Mouse (Mus musculus) lung, postnatal 0 days (tissue): ENCODE results near the gene Slc30a4. TPM values are rescaled to one million over a fixed set of nuclear protein-coding genes. Genes with fewer than 3 reads are reported as not detected.

Source experiments
- ATAC-seq: fragments of 200-750 bp; cut with Nextera tagmentation; 2 replicates; pipeline ENCODE4 v1.8.0; 2017; ENCODE audit warnings: moderate library complexity
- DNase-seq: peaks from one replicate; pipeline ENCODE4 v3.0.0-alpha.2; 2016; ENCODE audit warnings: low spot score
- H3K27ac ChIP-seq: fragments of 300-500 bp; sonication (generic); 2 replicates; pipeline ENCODE4 v1.5.1; 2014; ENCODE audit warnings: antibody characterized with exemption, mild to moderate bottlenecking, low read length, mixed read lengths
- H3K27me3 ChIP-seq: fragments of 300-500 bp; sonication (generic); replicated peaks from 2 replicates; pipeline ENCODE4 v1.6.1; 2014; ENCODE audit warnings: low read length, mixed read lengths; ENCODE audit not compliant: insufficient read depth
- H3K36me3 ChIP-seq: fragments of 300-500 bp; sonication (generic); 2 replicates; pipeline ENCODE4 v1.6.1; 2014; ENCODE audit warnings: low read length, mixed read lengths; ENCODE audit not compliant: insufficient read depth
- H3K4me1 ChIP-seq: fragments of 300-500 bp; sonication (generic); 2 replicates; pipeline ENCODE4 v1.6.1; 2014; ENCODE audit warnings: antibody characterized with exemption, low read depth, low read length, mixed read lengths; ENCODE audit not compliant: insufficient read depth
- H3K4me2 ChIP-seq: fragments of 300-500 bp; sonication (generic); replicated peaks from 2 replicates; pipeline ENCODE4 v1.6.1; 2014; ENCODE audit warnings: low read depth, mild to moderate bottlenecking, low read length, moderate library complexity, mixed read lengths
- H3K4me3 ChIP-seq: fragments of 300-500 bp; sonication (generic); 2 replicates; pipeline ENCODE4 v1.5.1; 2014; ENCODE audit warnings: low read depth, low read length
- H3K9ac ChIP-seq: fragments of 300-500 bp; sonication (generic); replicated peaks from 2 replicates; pipeline ENCODE4 v1.6.1; 2014; ENCODE audit warnings: low read depth, mild to moderate bottlenecking
- H3K9me3 ChIP-seq: fragments of 300-500 bp; sonication (generic); 2 replicates; pipeline ENCODE4 v1.6.1; 2016; ENCODE audit warnings: low read length, mixed read lengths
- CTCF ChIP-seq: IDR thresholded peaks from 2 replicates; pipeline ENCODE4 v1.5.1; 2016; ENCODE audit warnings: antibody characterized with exemption, mild to moderate bottlenecking
- EP300 ChIP-seq: IDR thresholded peaks from 2 replicates; pipeline ENCODE4 v1.6.1; 2016; ENCODE audit warnings: antibody characterized with exemption, mild to moderate bottlenecking, control low read depth
- WGBS: fragments of 180-500 bp; shearing (Covaris S2); extraction: QIAGEN DNeasy Blood & Tissue Kit; methylation state at CpG from one replicate; pipeline ENCODE4 v1.1.7; 2014; 5-methylcytosine and 5-hydroxymethylcytosine counted together
- polyA plus RNA-seq: library from polyadenylated mRNA; unstranded; fragments of >200 nt; fragmentation: Nextera tagmentation; extraction: Ambion mirVana; gene quantifications from 2 replicates; pipeline ENCODE4 v1.2.1, GENCODE M21; 2015

The Slc30a4 gene
- polyA plus RNA-seq, result 5.0 and 5.8 TPM in 2 replicates

DNA sequence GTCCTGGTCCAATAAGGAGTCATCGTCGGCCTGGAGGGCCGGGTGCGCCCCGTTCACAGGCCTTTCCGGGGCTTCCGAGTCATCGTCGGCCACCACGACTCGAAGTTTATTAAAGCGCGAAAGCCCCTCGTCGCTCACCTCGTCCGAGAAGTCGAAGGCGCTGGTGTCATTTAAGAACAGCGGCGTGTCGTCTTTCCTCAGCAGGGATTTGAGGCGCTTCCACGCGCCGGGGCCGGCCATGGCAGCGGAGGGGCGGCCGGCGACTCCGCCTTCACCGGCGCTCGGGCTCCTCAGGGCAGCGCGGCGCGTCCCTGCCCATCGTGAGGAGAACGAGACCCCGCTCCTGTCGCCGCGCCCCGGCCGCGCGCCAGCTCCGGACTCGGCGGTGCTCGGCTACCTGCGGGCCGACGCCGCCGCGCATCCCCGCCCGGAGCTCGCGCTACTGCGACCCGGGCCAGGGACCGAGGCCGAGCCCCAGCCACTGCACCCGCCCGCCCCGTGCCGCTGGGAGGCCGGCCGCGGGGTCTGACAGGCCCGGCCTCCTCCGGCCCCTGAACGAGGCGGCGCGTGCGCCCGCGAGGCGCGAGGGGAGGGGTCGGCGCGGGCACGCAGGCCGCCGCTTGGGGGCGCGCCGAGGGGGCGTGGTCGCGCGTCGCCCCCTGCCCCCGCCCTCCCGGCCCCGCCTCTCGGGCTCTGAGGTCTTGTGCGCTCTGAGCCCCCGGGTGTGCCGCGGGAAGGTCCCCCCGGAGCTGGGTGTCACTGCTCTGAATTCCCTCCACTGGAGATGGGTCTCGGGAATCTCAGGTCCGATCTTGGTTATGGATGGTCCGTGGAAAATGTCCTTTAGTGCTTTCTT, at the start of gene Slc30a4:
Slc30a4 (minus strand) TSS at position 483 of the 856 bp plus-strand sequence.
- Histone ChIP-seq H3K9ac (peak within 1 kb of the TSS; percentile 56), H3K4me2 (peak within 1 kb of the TSS; percentile 79), H3K9me3 (no peaks in the 10 kb centered on the region), H3K4me3 (peak within 1 kb of the TSS; percentile 76), H3K27ac (peak within 1 kb of the TSS; percentile 79), H3K36me3 (no peaks in the 10 kb centered on the region), H3K27me3 (no peaks in the 10 kb centered on the region), H3K4me1 (no peaks in the 10 kb centered on the region; the same call in 1 of the 2 replicates)
- peak; percentile 90 for DNase-seq
- TF ChIP-seq CTCF, result 0 out of 2 replicates have a peak, but pooled peaks have one; percentile 10
- no peak for TF ChIP-seq EP300
- WGBS, result under 1% methylated on average over 78 of the region's 111 CpGs
- ATAC-seq, result peak; percentile 98

DNA sequence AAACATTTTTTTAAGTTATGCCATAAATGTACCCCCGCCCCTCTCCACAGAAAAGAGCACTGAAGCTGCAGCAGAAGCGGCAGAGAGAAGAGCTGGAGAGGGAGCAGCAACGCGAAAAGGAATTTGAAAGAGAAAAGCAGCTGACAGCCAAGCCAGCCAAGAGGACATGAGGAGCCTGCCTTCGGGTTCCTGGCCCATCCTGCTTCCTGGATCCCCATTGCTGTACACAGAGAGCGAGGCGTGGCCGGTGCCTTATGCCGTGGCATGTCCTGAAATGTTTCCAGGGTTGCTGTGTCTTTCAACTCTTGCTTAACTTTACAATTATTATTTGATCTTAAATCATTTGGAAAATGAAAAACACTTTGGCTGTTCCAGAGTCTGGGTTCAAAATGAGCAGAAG, 44.0 kb upstream of the Slc30a4 start:
- Histone ChIP-seq H3K9ac (no peak overlapping the region), H3K27me3 (no peaks in the 10 kb centered on the region), H3K4me3 (no peak overlapping the region), H3K9me3 (no peaks in the 10 kb centered on the region), H3K4me1 (no peaks in the 10 kb centered on the region), H3K4me2 (no peak overlapping the region), H3K36me3 (peaks cover 27% of the 10 kb centered on the region; the same call in 1 of the 2 replicates), H3K27ac (no peak overlapping the region)
- TF ChIP-seq EP300, result no peak
- TF ChIP-seq CTCF, result no peak
- no peak for ATAC-seq
- DNase-seq, result no peak
- 84% methylated on average over 9 of the region's 9 CpGs for WGBS

DNA sequence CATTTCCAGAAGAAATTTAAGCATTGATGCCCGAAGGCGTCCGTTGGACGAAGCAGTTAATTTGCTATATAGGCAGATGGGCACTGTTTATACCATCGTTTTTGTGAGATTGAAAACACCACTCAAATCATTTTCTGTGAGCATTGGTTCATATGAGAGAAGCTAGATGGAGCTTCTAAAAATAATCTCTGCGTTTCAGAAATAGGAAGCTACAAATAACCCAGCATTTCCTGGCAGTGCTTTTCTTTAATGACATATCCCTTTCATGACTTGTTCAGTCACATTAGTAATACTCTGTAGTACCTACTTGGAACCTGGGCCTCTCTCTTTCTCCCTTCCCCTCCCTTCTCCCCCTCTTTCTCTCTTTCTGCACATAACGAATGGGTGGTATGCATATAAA, 36.6 kb upstream of the Slc30a4 start:
- WGBS, result 25% methylated on average over 7 of the region's 7 CpGs
- no peak for TF ChIP-seq EP300
- TF ChIP-seq CTCF, result no peak
- no peaks in the 10 kb centered on the region for H3K27me3 ChIP-seq
- H3K36me3 ChIP-seq, result 0 out of 2 replicates have a peak, but pooled peaks cover 9% of the 10 kb centered on the region
- DNase-seq, result no peak
- no peaks in the 10 kb centered on the region for H3K4me1 ChIP-seq
- H3K4me2 ChIP-seq, result peak overlapping the region; percentile 88
- H3K4me3 ChIP-seq, result peak overlapping the region; percentile 92
- no peaks in the 10 kb centered on the region for H3K9me3 ChIP-seq
- H3K9ac ChIP-seq, result peak overlapping the region; percentile 99
- no peak overlapping the region; the same call in 1 of the 2 replicates for H3K27ac ChIP-seq
- ATAC-seq, result no peak

DNA sequence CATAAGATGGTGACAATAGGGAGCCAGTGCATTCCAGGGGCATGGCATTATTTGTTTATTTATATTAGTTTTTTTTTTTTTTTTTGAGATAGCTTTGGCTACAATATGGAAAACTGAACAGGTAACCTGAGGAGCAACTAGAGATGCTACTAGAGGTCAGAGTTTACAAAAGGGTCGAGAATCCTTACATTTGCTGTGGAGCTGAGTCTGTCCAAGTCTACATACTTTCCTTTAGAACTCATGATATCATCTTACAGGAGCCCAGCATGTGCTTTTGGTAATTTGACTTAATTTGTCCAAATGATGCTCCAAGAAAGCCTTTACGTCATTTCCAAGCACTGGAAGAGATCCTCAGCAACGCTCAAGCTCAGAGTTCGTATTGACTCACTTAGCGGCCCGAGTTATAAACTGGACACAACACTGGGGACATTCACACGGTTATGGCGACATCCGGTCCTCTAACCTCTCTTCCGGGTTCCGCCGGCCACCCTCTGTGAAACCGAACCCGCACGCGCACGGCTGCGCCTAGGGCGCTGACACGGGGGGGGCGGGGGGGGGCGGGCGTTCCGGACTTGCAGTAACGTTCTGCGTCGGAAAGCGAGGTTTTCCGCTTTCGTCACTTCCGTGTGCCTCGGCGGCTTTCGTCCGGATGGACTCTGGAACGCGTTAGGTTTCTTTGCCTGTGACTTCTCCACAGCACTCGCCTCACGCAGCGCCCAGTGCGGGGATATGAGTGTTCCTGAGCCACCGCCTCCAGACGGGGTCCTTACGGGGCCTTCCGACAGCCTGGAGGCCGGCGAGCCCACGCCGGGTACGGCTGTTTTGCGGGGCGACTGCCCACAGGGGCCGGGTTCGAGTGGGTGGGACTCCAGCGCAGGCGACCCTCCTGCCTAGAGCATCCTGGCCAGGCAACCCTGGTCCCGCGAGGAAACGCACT, 35.7 kb upstream of the Slc30a4 start, which contains the start of gene Bloc1s6:
Bloc1s6 (plus strand) TSS at position 610 of the 937 bp plus-strand sequence.
- ATAC-seq (peak; percentile 99), DNase-seq (peak; percentile 94)
- no peaks in the 10 kb centered on the region for H3K9me3 ChIP-seq
- TF ChIP-seq CTCF (no peak), EP300 (no peak)
- peak within 1 kb of the TSS; percentile 99 for H3K9ac ChIP-seq
- no peaks in the 10 kb centered on the region for H3K27me3 ChIP-seq
- WGBS, result under 1% methylated on average over 48 of the region's 59 CpGs
- peak within 1 kb of the TSS; percentile 88 for H3K4me2 ChIP-seq
- 0 out of 2 replicates have a peak, but pooled peaks cover 8% of the 10 kb centered on the region for H3K36me3 ChIP-seq
- peak within 1 kb of the TSS; percentile 92 for H3K4me3 ChIP-seq
- no peaks in the 10 kb centered on the region for H3K4me1 ChIP-seq
- H3K27ac ChIP-seq, result peak within 1 kb of the TSS; percentile 94

DNA sequence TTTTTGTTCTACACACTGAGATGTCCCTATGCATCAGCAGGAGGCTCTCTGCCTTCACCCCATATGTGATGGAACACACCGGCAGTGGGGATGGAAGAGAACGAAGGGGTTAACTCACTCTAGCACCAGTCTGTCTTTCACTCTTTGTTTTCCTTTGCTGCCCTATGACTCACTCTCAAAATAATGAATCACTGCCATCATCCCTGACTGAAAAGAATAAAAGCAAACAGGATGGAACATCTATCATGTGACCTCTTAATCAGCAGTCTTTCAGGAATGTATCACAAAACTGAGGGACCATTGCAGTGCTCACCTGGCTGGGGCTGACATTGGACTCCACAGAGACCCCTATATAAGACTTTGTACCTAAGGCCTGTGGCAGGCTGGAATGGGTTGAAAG, 29.0 kb upstream of the Slc30a4 start:
- H3K27me3 ChIP-seq, result no peaks in the 10 kb centered on the region
- no peak overlapping the region for H3K4me3 ChIP-seq
- no peak for TF ChIP-seq EP300
- TF ChIP-seq CTCF, result no peak
- no peaks in the 10 kb centered on the region for H3K36me3 ChIP-seq
- H3K4me2 ChIP-seq, result no peak overlapping the region
- no peak overlapping the region for H3K27ac ChIP-seq
- no peak for ATAC-seq
- DNase-seq, result no peak
- H3K4me1 ChIP-seq, result no peaks in the 10 kb centered on the region
- WGBS, result 49% methylated on average over 2 of the region's 2 CpGs
- no peaks in the 10 kb centered on the region for H3K9me3 ChIP-seq
- no peak overlapping the region for H3K9ac ChIP-seq

DNA sequence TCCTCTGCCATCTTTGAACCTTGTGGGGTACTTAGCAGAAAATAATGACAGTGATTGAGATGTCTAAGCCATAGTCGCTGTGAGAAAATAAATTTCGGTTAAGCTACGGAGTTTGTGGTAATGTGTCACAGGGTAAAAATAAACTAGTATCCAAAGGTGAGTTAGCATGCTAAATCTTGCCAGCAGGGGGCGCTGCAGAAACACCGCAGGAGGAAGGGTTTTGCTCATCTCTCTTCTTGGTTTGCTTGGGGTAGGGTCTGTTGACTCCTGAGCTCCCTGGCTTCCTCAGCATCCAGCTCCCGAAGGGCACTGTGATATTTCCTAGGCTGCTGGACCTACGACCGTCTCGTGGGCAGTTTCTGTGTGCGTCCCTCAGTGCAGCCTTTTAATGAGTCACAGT, 23.1 kb upstream of the Slc30a4 start:
- no peak overlapping the region for H3K4me2 ChIP-seq
- TF ChIP-seq EP300 (no peak), CTCF (peak; percentile 73)
- WGBS, result 53% methylated on average over 10 of the region's 10 CpGs

More for the DNA sequence above, 23.1 kb upstream of the Slc30a4 start:
- Histone ChIP-seq H3K4me3 (no peak overlapping the region), H3K27ac (no peak overlapping the region), H3K27me3 (no peaks in the 10 kb centered on the region), H3K36me3 (no peaks in the 10 kb centered on the region), H3K9ac (no peak overlapping the region), H3K9me3 (no peaks in the 10 kb centered on the region), H3K4me1 (no peaks in the 10 kb centered on the region)
- ATAC-seq (no peak), DNase-seq (peak; percentile 7)
